Mouse (Mus musculus): ENCODE measurements around the gene St8sia1. TPM values are rescaled to one million over a fixed set of nuclear protein-coding genes. Genes with fewer than 3 reads are reported as not detected.

Gene St8sia1
- polyA plus RNA-seq, 1 experiment from 2014 or later = 0.23 TPM

DNA sequence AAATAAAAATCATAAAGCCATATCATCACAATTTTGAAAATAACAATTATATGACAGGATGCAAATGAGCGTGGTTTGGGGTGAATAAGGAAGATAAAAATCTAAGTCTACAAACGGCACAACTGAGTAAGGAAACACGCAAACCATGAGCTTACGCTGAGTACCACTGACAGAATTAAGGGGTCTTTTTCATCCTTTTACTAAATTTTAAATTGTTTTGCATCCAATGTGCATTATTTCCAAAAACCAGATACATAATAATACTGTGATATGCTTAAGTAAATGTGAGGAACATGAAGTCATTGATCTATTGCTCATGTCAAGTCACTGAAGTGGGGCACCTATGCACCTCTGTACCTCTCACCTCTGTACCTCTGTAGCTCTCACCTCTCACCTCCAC lies 7.7 kb downstream of the St8sia1 start:
- H3K36me3 ChIP-seq (ENCODE audit: control insufficient read depth, insufficient read depth, low read length) = no peaks in the 10 kb centered on the region
- WGBS = 85% methylated on average over 4 of the region's 4 CpGs
- no peak for ATAC-seq (ENCODE audit: low FRiP score, low TSS enrichment)

DNA sequence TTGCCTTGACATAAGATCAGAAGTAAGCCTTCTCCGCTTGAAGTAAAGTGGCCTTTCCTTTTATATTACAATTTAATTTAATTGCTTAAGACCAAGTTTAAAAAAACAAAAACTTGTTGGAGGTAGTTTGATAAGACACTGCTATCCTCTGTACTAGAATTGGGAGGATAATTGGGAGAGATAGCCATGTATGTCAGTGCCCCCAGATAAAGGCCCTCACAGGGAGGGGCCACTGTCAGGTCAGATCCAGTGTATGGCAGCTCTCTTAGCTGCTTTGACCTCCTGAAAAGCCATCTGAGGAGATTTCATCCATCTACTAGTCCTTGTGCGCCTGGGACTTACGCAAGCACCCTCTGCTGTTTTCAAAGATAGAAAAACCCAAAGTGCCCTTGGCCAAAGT lies 9.0 kb downstream of the St8sia1 start:
- DNase-seq (ENCODE audit: low spot score) = no peak
- Histone ChIP-seq H3K36me3 (ENCODE audit: control insufficient read depth, insufficient read depth, low read length) (no peaks in the 10 kb centered on the region), H3K4me2 (replicated peaks; ENCODE audit: low read depth) (no peak overlapping the region), H3K9me3 (ENCODE audit: control insufficient read depth, low read length) (no peaks in the 10 kb centered on the region), H3K27me3 (ENCODE audit: control insufficient read depth, insufficient read depth, low read length) (no peaks in the 10 kb centered on the region), H3K4me1 (replicated peaks; ENCODE audit: control insufficient read depth, insufficient read depth) (no peaks in the 10 kb centered on the region), H3K27ac (replicated peaks) (no peak overlapping the region), H3K4me3 (ENCODE audit: low read depth, low read length) (no peak overlapping the region), H3K9ac (ENCODE audit: low read length) (no peak overlapping the region)
- no peak for ATAC-seq (ENCODE audit: low FRiP score, low TSS enrichment)
- 91% methylated on average over 3 of the region's 3 CpGs for WGBS
- TF ChIP-seq EP300 (optimal IDR thresholded peaks at IDR 0.05) (no peak), CTCF (IDR thresholded peaks at IDR 0.05; ENCODE audit: low read depth) (no peak)

More for the DNA sequence above, 7.7 kb downstream of the St8sia1 start:
- Histone ChIP-seq H3K27ac (replicated peaks) (no peak overlapping the region), H3K4me3 (ENCODE audit: low read depth, low read length) (no peak overlapping the region), H3K9ac (ENCODE audit: low read length) (no peak overlapping the region), H3K9me3 (ENCODE audit: control insufficient read depth, low read length) (no peaks in the 10 kb centered on the region), H3K4me1 (replicated peaks; ENCODE audit: control insufficient read depth, insufficient read depth) (no peaks in the 10 kb centered on the region), H3K27me3 (ENCODE audit: control insufficient read depth, insufficient read depth, low read length) (no peaks in the 10 kb centered on the region), H3K4me2 (replicated peaks; ENCODE audit: low read depth) (no peak overlapping the region)
- TF ChIP-seq CTCF (IDR thresholded peaks at IDR 0.05; ENCODE audit: low read depth) = no peak
- no peak for TF ChIP-seq EP300 (optimal IDR thresholded peaks at IDR 0.05)
- no peak for DNase-seq (ENCODE audit: low spot score)

DNA sequence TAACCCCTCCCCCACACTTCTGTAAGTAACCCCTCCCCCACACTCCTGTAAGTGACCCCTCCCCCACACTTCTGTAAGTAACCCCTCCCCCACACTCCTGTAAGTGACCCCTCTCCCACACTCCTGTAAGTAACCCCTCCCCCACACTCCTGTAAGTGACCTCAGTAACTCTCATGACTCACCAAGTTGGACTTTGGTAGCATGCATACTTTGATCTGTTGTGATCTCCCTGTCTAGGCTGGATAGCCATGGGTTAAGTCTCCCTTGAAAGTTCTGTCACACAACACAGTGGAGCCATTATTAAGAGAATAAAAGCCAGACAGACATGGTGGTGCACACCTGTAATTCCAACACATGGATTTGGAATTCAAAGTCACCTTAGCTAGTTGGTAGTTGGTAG lies 11.1 kb downstream of the St8sia1 start:
- Histone ChIP-seq H3K4me1 (replicated peaks; ENCODE audit: control insufficient read depth, insufficient read depth) (no peaks in the 10 kb centered on the region), H3K36me3 (ENCODE audit: control insufficient read depth, insufficient read depth, low read length) (no peaks in the 10 kb centered on the region), H3K9ac (ENCODE audit: low read length) (no peak overlapping the region), H3K9me3 (ENCODE audit: control insufficient read depth, low read length) (no peaks in the 10 kb centered on the region), H3K4me3 (ENCODE audit: low read depth, low read length) (no peak overlapping the region), H3K4me2 (replicated peaks; ENCODE audit: low read depth) (no peak overlapping the region), H3K27me3 (ENCODE audit: control insufficient read depth, insufficient read depth, low read length) (no peaks in the 10 kb centered on the region), H3K27ac (replicated peaks) (no peak overlapping the region)
- no peak for TF ChIP-seq CTCF (IDR thresholded peaks at IDR 0.05; ENCODE audit: low read depth)
- no peak for ATAC-seq (ENCODE audit: low FRiP score, low TSS enrichment)
- DNase-seq (ENCODE audit: low spot score) = no peak

DNA sequence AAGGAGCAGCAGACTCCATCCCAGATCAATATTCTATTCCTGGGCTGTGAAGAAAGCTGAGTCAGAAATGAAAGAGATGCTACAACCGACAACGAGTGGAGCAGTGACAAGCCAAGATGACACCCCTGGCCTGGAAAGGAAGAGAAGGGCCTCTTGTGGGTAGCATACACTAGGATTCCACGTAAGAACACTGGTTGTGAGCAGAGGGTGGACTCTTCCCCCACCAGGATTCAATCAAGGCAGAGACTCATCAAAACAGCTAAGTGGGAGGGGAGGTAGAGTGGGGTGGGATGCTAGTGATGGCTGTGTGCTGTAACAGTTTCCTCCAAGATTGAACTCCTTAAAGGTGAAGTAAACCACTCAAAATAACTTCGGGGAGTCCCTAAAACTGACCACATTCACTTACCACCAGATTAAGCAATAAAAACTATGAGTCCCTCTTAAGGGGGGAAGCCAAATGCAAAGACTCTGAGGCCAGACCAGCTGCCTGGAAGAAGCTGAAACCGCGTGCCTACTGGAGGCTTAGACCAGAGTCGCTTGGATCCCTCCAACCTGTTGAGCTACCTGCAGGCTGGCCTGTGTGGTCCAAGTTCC lies 11.8 kb downstream of the St8sia1 start:
- no peaks in the 10 kb centered on the region for H3K4me1 ChIP-seq (replicated peaks; ENCODE audit: control insufficient read depth, insufficient read depth)
- 91% methylated on average over 7 of the region's 7 CpGs for WGBS
- no peak overlapping the region for H3K27ac ChIP-seq (replicated peaks)
- H3K4me2 ChIP-seq (replicated peaks; ENCODE audit: low read depth) = no peak overlapping the region
- H3K9me3 ChIP-seq (ENCODE audit: control insufficient read depth, low read length) = no peaks in the 10 kb centered on the region
- H3K4me3 ChIP-seq (ENCODE audit: low read depth, low read length) = no peak overlapping the region
- H3K36me3 ChIP-seq (ENCODE audit: control insufficient read depth, insufficient read depth, low read length) = no peaks in the 10 kb centered on the region
- no peak overlapping the region for H3K9ac ChIP-seq (ENCODE audit: low read length)
- DNase-seq (ENCODE audit: low spot score) (no peak), ATAC-seq (ENCODE audit: low FRiP score, low TSS enrichment) (no peak)
- TF ChIP-seq CTCF (IDR thresholded peaks at IDR 0.05; ENCODE audit: low read depth) (no peak), EP300 (optimal IDR thresholded peaks at IDR 0.05) (no peak)
- H3K27me3 ChIP-seq (ENCODE audit: control insufficient read depth, insufficient read depth, low read length) = no peaks in the 10 kb centered on the region

DNA sequence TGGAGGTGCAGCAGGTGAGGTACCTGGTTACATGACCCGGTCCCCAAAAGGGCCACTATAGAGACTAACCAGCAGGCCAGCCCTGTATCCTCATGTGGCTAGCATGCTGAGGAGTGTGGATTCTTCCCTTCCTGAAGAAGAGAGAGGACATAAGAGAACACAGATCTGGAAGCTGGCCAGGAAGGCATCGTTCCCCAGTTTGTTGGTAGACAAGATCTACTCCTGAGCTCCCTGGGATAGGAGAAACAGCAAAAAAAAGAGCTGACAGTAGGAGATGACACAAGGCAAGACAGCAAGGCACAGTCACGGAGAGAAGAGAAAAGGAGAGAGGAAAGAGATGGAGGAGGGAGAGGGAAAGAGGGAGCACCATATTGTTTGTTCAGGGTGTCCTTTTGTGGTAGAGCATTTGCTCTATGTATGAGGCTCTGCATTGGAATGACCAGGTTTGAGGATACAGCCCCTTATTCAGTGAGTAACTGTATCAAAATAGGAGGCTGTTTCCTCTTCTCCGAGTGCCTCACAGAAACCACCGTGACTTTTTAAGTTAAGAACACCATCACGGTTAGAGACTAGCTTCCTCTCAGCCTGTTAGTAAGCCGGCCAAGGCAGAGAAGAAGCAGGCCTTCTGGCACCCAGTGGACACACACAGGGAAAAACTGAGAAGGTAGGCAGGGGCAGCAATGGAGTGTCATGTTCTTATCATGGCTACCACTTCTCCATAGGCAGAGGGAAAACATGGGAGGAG lies 12.5 kb downstream of the St8sia1 start:
- no peak overlapping the region for H3K4me2 ChIP-seq (replicated peaks; ENCODE audit: low read depth)
- H3K9me3 ChIP-seq (ENCODE audit: control insufficient read depth, low read length) = no peaks in the 10 kb centered on the region
- H3K36me3 ChIP-seq (ENCODE audit: control insufficient read depth, insufficient read depth, low read length) = no peaks in the 10 kb centered on the region
- no peaks in the 10 kb centered on the region for H3K4me1 ChIP-seq (replicated peaks; ENCODE audit: control insufficient read depth, insufficient read depth)
- 89% methylated on average over 7 of the region's 7 CpGs for WGBS
- H3K9ac ChIP-seq (ENCODE audit: low read length) = no peak overlapping the region
- ATAC-seq (ENCODE audit: low FRiP score, low TSS enrichment) (no peak), DNase-seq (ENCODE audit: low spot score) (no peak)
- no peaks in the 10 kb centered on the region for H3K27me3 ChIP-seq (ENCODE audit: control insufficient read depth, insufficient read depth, low read length)
- no peak overlapping the region for H3K27ac ChIP-seq (replicated peaks)
- H3K4me3 ChIP-seq (ENCODE audit: low read depth, low read length) = no peak overlapping the region
- no peak for TF ChIP-seq CTCF (IDR thresholded peaks at IDR 0.05; ENCODE audit: low read depth)
- TF ChIP-seq EP300 (optimal IDR thresholded peaks at IDR 0.05) = no peak

DNA sequence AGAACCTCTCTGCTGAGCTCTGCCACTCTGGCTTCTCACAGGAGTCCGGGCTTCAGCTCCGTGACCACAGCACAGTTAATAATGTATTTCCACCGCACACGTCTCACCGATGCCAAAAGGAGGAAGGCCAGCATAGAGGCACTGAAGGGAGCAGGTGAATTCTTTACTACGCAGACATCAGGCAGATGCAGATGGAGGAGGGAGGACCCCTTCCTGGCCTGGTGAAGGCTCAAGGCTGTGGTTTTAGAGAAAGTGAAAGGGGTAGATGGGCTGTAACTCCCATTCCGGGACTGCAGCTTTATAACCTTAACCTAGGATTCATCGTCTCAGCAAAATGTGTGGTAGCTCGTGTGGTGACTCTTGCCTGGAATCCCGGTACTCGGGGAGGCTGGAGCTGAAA lies 13.9 kb downstream of the St8sia1 start:
- Histone ChIP-seq H3K27me3 (ENCODE audit: control insufficient read depth, insufficient read depth, low read length) (no peaks in the 10 kb centered on the region), H3K9me3 (ENCODE audit: control insufficient read depth, low read length) (no peaks in the 10 kb centered on the region), H3K4me1 (replicated peaks; ENCODE audit: control insufficient read depth, insufficient read depth) (no peaks in the 10 kb centered on the region), H3K4me3 (ENCODE audit: low read depth, low read length) (no peak overlapping the region), H3K36me3 (ENCODE audit: control insufficient read depth, insufficient read depth, low read length) (no peaks in the 10 kb centered on the region), H3K9ac (ENCODE audit: low read length) (no peak overlapping the region), H3K27ac (replicated peaks) (no peak overlapping the region), H3K4me2 (replicated peaks; ENCODE audit: low read depth) (no peak overlapping the region)
- ATAC-seq (ENCODE audit: low FRiP score, low TSS enrichment) (no peak), DNase-seq (ENCODE audit: low spot score) (no peak)
- TF ChIP-seq EP300 (optimal IDR thresholded peaks at IDR 0.05) (no peak), CTCF (IDR thresholded peaks at IDR 0.05; ENCODE audit: low read depth) (no peak)
- 77% methylated on average over 11 of the region's 11 CpGs for WGBS

All from stomach, postnatal 0 days (tissue).